Mouse (Mus musculus) heart, adult 9 months (tissue): Measurements from ENCODE around the gene Actg1.
"Not testable (repeated sequence)": the region's sequence is repeated elsewhere in the genome, so short reads cannot be mapped to it uniquely, and the experiment has no call there.

Source experiments
- DNase-seq, 2 experiments: peaks; one replicate each; pipeline ENCODE4 v3.0.0; 2022; ENCODE audit warnings: low spot score in 2 of 2

The Actg1 gene

GRCm38 (mm10) chr11:120360755-120361154 is 12.4 kb upstream of the Actg1 start:
- no peak for DNase-seq

GRCm38 (mm10) chr11:120360062-120360461 is 11.7 kb upstream of the Actg1 start:
- DNase-seq: peak; percentile 60 to 69

GRCm38 (mm10) chr11:120359391-120359790 is 11.0 kb upstream of the Actg1 start:
- DNase-seq: peak; percentile 49 to 59

GRCm38 (mm10) chr11:120357791-120358401 is 9.6 kb upstream of the Actg1 start:
- peak; percentile 77 to 78 for DNase-seq

- DNase-seq: no peak
Observed at GRCm38 (mm10) chr11:120356900-120357299, 8.6 kb upstream of the Actg1 start.

- DNase-seq: no peak
Observed at GRCm38 (mm10) chr11:120356319-120356840, 8.0 kb upstream of the Actg1 start.

- DNase-seq: no peak
Observed at GRCm38 (mm10) chr11:120355277-120356039, 7.1 kb upstream of the Actg1 start.

- no peak for DNase-seq
Observed at GRCm38 (mm10) chr11:120354304-120355276, 6.2 kb upstream of the Actg1 start.

- peak; percentile 90 to 92 for DNase-seq
Observed at GRCm38 (mm10) chr11:120353500-120354303, 5.4 kb upstream of the Actg1 start.

GRCm38 (mm10) chr11:120352571-120353290 is 4.4 kb upstream of the Actg1 start:
- DNase-seq: no peak

- DNase-seq: not testable (repeated sequence)
Observed at GRCm38 (mm10) chr11:120352093-120352350, 3.7 kb upstream of the Actg1 start.

GRCm38 (mm10) chr11:120351250-120352092 is 3.1 kb upstream of the Actg1 start:
- no peak for DNase-seq

GRCm38 (mm10) chr11:120350711-120351110 is 2.4 kb upstream of the Actg1 start:
- peak; percentile 58 to 61 for DNase-seq

GRCm38 (mm10) chr11:120349986-120350702 is 1.8 kb upstream of the Actg1 start:
- DNase-seq: peak; percentile 96 to 97

- DNase-seq: peak; percentile 70 to 76
Observed at GRCm38 (mm10) chr11:120349371-120349985, 1.1 kb upstream of the Actg1 start.

- peak in 1 of 2 experiments; percentile 88 for DNase-seq
Observed at GRCm38 (mm10) chr11:120348684-120349370, 485 bp upstream of the Actg1 start.

GRCm38 (mm10) chr11:120347301-120347700 is 1.0 kb downstream of the Actg1 start:
- no peak for DNase-seq
